Mouse (Mus musculus) layer of hippocampus, postnatal 25 days (tissue): Measurements from ENCODE around the gene Adh1. TPM values are rescaled to one million over a fixed set of nuclear protein-coding genes. Genes with fewer than 3 reads are reported as not detected.

ENCODE experiments used
- DNase-seq, 2 experiments: peaks; one replicate each; pipeline ENCODE4 v3.0.0; 2022; ENCODE audit warnings: mixed read lengths in 2 of 2, low spot score in 1 of 2; ENCODE audit errors: extremely low spot score in 1 of 2
- total RNA-seq, 2 experiments: library from RNA; stranded (reverse); gene quantifications; 2 replicates each; pipeline ENCODE4 v1.2.3; 2021

Gene Adh1
- total RNA-seq, 2 experiments from 2014 or later, result 0.45 to 0.59 TPM

DNA sequence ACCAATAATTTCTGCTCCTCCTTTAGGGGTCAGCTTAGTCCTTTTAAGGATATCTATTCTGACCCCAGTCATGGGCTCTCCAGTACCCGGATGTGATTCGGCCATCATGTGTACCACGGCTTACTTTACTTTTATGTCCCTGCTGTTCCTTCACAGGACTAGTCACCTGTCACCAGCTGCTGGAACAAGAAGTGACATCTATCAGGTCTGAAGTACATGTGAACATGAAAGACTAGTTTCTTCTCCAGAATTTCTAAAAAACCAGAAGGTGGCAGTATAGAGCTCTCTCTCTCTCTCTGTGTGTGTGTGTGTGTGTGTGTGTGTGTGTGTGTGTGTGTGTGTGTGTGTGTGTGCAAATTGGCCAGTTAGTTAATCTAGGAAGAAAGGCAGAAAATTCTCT is 20.4 kb upstream of the Adh1 start:
- DNase-seq, result no peak

DNA sequence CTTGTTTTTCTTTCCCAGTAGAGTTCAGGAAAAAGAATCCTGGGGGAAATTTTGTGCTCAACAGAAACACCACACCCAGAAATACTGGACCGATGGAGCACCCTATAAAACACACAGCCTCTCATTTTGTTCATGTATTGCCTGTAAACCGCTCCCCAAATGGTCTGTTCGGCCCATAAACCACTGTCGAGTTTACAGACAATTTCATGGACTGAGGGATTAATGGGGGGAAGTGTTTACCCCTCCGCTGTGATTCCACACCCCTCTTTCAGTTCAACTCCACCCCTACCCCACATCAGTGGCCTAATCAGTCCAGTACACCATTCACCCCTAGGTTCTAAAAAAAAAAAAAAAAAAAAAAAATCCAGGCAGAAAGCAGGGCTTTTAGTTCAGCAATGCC is 19.8 kb upstream of the Adh1 start:
- DNase-seq, result no peak

DNA sequence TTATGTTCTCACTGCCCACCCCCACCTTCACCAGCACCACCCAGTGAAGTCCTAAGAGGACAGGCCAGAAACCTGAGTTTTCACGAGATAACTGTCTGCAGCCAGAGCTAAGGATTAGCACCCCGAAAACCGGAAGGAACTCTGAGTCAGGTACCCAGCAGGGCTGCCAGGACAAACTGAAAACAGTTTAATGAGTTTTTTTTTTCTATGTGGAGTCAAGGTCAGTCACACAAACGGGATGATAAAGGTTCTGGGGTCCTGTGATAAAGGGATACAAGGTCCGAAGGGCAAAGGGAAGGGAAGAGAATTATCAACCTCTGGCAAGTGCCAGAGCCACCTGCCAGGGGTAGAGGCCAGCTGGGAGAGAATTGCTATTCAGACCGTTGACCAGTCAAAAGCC is 19.4 kb upstream of the Adh1 start:
- no peak for DNase-seq

DNA sequence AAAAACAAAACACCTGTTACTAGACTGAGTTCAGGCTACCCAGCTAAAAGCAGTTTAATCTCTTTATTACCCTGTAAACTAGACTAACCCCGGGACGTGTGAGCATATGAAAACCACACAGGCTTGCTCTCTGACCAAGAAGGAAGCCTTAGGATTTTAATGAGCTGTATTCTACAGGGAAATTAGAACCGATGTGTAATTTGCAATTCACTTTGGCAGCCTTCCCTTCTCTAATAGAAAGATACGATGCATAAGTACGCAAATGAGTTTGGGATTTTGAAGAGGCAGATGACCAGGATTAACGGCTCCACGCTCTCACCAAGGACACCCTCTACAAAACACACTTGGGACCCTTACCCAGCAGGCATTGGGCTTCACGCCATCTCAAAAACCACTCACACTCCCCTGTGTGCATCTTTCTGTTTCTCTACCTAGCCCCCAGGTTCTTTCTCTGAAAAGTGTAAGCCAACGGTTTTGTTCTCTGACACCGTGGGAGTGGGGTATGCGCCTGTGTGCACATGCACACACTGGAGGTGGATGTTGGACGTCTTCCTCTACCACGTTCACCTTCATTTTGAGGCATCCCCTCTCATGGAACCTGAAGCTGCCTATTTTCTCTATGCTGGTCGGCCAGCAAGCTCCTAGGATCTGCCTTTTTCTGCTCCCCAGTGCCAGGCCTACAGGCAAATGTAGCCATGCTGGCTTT is 18.6 kb upstream of the Adh1 start:
- DNase-seq, result no peak

DNA sequence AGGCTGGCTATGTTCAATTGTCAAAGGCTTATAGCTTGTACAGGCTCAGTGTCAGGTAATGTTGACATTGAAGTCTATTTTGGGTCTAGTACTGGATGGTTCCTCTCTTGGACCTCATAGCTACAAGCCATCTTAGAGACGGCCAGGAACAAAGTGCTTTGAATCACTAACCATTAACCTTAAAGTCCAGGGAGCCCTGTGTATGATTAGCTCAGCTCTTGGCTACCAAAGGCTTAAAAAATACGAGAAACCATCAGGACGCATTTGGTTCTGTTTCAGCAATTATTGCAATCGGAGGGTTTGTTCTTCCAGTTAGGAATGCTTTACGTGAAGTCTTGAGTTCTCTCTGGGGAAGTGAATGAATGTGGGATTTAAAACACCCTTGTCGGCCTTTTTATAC is 17.9 kb upstream of the Adh1 start:
- no peak for DNase-seq

DNA sequence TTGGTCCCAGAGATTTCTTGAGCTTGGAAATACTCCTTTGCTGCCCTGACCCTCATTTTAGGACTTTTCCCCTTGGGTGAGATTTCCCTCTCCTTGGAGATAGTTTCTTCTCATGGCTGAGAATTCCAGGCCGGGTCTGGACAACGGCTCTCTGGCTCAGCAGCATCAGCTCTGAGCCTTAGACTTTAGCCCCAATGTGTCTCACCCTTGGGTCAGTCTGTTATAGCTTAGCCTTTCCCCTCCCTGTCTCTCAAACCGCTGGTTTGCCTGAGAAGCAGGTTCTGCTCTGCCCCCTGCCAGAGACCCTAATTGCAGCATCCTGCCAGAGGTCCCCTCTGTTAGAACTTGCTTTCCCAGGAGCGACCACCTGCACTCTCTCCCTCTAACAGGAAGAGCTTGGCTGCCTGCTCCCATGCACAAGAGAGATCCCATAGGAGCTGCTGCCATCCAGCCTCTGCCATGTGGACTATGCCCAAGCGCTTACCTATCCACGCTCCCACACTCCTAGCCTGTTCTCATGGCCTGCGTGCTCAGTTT is 16.4 kb upstream of the Adh1 start:
- DNase-seq, result no peak

DNA sequence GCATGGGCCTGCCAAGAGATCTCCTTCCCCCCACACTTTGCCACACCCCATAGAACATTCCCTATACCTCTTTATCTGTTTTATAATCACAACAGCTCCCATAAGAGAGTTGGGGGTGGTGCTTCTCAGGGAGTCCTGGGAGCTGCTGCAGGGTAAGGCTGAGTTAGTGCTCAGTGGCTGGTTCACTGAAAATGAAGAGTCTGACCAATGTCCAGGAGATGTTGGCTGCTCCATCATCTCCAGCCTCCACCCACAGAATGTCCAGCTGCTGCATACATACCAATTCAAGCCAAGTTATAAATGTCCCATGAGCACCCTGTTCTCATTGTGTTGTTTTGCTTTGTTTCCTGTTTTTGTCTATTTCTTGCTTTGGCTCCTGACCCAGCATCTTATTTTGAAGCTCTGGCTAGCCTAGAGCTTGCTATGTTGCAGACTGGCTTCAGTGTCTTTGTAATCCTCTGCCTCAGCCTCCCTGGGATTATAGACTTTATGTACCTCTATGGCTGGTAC is 14.2 kb upstream of the Adh1 start:
- no peak for DNase-seq

DNA sequence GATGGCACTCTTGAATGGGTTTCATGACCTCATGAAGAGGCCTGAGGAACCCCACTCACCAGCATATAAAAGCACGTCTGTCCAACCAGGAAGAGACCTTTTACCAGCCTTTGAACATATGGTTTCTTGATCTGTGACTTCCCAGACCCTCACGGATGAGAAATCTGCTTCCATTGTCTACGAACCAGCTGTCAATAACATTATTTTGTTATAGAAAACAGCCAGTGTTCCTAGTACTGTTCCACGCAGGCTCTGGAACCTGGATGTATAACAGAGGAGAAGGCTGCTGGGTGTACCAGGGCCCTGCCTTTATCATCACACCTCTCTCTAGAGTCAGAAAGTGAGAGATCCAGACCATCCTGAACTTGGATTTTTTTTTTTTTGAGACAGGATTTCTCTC is 13.6 kb upstream of the Adh1 start:
- DNase-seq, result no peak

DNA sequence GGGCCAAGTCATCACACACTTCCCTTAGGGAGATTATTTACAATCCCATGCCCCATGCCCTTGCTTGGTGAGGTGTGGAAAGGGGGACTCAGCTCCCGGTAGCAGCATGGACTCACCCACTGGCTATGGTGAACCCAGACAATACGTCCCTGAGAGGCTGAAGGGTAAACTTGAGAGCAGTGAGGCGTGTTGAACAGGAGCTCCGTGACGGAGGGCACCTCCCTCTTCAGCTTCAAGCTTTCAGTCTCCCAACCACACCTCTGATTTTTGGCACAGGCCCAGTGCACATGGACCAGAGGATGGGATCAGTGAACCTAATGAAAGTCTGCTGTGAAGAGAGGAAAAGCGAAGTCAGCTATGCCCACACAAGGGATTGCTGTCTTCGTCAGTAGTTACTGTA is 12.8 kb upstream of the Adh1 start:
- DNase-seq, result no peak

DNA sequence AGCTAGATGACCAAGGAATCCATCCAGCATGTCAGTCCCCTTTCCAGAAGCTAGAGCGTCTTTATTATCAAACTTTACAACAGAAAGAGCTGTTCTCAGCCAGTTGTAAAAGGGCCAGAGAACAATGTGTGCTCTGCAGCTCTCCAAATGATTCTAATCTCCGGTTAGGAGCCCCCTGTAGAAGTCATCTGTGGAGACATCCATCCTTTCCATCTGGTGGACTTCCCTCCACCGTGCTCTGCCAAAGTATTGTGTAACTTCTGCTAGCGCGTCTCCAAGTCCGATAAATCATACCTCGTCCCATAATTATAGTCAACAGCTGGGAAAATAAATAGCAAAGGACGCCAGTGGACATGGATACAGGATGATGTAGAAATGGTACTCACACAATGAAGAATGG is 12.0 kb upstream of the Adh1 start:
- no peak for DNase-seq

DNA sequence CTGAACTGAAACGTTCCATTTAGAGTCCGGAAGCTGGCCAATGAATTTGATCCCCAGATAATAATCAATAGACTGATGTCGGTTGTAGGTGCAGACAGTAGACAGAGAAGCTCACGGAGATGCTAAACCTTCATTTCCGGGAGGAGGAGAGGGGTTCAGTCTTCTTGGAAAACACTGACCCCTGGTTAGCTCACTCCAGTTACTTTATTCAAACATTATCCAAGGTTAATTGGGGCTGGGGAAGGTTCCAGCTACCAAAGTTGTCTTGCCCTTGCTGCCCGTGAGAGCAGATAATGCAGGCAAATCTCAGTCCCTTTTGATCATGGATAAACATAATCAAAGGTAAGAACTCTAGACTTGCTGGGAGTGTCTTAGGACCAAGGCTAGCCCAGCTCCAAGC is 9.6 kb upstream of the Adh1 start:
- DNase-seq, result no peak

DNA sequence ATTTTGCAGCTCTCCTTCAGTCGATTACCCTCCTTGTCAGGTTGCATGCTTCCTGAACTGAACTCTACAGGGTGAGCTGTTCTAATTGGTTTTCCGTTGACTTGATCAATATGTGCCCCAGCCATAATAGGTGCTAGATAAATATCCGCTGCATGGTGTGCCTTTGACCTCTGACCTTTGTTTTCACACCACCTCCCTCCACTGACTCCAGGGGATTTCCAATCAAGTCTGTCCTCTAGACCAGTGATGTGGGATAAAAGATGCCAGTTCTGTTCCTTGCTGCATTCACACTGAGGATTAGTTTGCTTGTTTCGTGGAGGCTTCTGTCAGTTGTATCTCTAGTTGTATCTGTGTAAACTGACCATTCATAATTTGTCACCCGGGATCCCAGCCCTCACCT is 6.6 kb upstream of the Adh1 start:
- no peak for DNase-seq

DNA sequence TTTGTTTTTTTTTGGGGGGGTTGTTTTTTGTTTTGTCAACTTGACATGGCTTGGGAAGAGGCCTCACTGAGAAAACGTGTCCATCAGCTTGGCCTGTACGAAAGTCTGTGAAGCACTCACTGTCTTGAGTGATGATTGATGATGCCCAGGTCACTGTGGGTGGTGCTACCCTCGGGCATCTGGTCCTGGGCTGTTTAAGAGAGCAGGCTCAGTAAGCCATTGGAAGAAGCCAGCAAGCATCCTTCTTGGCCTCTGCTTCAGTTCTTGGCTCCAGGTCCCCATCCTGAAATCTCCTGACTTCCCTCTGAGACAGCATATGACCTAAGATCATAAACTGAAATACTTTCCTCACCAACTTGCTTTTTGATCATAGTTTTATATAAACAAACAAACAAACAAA is 5.4 kb upstream of the Adh1 start:
- no peak for DNase-seq

DNA sequence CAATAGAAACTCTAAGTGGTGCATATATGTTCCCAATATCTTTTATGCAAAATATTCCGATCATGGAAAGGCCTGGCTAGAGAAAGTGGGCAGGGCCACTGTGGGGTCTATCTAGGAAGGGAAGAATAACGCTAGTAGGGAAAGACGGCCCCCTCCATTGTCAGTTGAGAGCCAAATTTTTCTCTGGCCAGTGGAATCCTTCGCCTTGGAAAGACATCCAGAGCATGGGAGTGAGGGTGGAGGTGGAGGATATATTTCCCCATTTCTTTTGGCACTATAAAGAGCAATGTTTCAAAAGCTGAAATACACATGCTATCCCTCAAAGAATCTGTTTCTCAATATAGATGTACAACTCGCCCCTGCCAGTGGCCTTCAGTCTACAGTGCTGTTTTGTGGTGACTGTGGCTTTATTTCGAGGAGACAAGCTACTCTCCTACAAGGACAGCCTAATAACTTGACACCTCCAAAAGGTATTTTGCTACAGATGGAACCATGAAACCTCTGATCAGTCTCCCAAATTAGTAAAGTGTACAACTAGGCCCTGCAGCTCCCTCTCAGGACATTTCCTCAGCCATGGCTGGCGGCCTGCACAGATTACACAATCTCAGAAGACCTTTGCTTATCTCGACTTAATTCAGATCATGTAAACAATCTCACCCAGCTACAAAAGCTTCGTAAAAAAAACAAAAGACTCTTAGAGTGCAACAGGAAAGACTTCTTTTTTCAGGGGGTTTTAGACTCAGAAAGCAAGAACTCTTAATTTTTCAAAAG is 4.8 kb upstream of the Adh1 start:
- no peak for DNase-seq

DNA sequence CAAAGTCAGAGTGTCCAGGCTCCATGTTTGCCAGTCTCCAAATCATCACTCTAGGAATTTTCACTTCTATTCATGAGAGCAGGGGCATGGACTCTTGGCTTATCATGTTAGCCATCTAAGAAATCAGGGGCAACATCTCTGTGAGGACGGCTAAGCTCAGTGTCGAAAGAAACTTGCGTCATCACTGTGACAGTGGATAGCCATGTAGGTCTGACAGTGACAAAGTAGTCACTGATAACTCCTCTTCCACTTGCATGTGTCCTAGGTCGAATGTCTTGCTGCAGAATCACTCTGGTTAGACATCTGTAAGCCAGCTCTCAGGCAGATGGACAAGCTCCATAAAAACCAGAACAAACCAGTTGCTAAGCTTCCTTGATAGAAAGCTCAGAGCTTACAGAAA is 1.8 kb downstream of the Adh1 start:
- no peak for DNase-seq

DNA sequence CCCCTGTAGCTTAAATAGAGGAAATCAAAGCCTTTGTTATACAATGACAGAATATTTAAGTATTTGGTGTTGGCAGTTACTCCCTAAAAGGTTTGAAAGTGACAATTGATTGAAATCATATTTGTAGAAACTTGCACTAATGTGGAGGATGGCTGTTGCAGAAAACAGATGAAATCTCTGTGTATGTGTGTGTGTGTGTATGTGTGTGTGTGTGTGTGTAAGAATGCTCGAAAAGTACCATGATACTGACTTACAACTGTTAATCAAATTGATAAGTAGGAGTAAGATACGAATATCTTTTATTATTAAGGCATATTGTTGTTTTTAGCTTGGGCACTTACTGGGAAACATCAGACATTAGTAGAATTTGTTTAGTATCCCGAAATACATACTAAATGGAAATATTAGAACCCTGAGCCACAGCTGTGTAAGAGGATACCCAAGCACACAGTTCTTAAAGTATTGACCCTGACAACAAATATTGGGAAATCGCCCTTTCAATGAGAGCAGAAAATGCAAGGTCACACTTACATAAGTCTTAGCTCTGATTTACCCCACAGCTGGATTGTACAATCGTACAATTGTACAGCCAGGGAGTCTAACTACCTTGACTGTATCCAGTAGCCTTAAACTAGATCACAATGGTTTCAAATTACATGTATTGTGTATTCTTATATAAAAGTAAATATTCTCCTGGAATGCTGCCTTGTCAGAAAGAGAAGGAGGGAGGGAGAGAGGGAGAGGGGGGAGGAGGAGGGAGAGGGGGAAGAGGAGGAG is 2.6 kb downstream of the Adh1 start:
- DNase-seq, result no peak

DNA sequence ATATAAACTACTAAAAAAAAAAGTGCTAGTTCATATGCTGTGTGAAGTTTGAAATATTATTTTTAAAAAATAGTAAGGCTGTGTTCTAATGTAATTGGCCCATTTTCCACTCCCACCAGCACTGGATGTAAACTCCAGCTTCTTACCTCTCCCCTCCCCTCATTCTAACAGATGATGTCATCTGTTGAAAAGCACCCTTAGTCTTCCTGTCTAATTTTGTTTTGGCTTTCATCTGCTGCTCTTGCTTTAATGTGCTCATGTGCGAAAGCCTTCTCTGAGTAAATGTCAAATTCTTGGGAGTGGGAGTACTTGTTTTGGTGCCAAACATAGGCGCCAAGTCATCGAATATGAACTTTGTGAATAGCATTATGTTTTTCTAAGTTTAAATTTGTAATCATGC is 3.9 kb downstream of the Adh1 start:
- no peak for DNase-seq

DNA sequence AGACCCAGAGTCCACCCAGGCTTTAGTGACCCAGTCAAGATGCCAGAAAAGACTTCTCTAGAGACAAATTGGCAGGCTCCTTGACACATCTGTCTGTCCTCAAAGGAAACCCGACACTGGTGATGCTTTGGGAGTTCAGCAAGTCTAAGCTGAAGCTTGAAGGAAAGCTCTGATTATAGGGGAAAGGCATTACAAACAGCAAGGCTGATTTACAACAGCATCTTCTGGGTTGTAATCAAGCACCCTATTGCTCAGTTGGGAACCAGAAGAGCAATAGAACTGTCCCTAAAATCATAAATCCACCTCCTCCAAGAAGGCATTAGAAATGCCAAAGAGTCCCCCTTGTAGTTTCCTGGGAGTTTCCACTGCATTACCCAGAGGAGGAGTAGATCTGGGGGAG is 9.7 kb downstream of the Adh1 start:
- DNase-seq, result no peak

DNA sequence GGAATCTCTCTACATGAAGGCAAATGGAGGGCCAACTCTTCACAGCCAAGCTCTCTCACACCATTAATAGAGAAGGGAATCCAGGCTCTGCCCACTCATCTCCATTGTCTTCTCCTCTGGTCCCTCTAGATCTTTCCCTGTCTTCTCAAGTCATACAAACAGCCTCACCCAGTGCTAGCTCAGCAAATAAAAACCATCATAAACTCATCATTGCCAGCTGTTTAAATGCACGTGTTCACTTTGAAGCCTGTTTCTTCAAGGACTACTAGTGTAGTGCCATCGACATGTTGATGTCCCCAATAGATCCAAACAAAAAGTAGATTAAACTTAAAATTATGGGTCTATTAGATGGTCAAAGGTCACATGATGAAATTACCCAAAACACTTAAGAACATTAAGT is 10.5 kb downstream of the Adh1 start:
- DNase-seq, result no peak

DNA sequence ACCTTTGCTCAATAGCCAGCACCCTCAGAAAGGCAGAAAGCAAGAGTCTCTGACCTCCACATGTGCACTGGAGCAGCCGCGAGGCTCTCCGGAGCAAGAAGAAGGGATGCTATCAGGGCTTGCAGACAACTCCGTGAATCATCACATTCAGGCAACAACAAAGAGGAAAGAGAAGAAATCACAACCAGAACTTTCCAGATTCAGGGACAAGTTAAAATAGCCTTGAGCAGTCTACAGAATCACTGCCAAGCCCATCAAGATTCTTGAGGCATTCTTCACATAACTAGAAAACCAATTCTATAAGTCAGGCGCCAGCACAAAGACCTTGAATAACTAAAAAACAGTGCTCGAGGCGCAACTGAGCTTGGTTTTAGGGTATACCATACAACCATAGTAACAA is 12.3 kb downstream of the Adh1 start:
- no peak for DNase-seq

DNA sequence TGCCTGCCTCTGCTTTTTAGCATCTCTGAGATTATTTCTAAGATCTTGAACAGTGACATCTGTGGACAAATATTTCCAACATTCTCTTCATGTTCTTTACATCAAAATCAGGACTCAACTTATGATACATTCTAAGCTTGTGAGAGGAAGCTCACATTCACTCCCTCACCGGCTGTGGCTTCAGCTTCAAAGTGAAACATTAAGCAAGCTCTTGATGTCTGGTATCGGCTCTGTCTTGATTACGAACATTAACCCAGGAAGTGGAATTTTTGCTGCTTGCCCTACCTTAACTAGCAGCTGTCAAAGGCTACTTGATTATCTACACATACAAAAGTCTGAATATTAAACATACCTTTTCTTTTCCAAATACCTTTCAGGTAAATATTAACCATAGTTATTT is 14.3 kb downstream of the Adh1 start:
- no peak for DNase-seq
